Mouse (Mus musculus) olfactory bulb, adult 2 months (tissue): ENCODE results near the gene H2al1g.
"Not testable (repeated sequence)": the region's sequence is repeated elsewhere in the genome, so short reads cannot be mapped to it uniquely, and the experiment has no call there.

ENCODE experiments used
- CTCF ChIP-seq: fragments of 200-500 bp; IDR thresholded peaks from 2 replicates; pipeline ENCODE4 v1.5.1; 2012; ENCODE audit warnings: low read depth, mild to moderate bottlenecking, low read length, moderate library complexity; ENCODE audit not compliant: insufficient read depth
- POLR2A ChIP-seq: fragments of 200-500 bp; IDR thresholded peaks from 2 replicates; pipeline ENCODE4 v1.6.1; 2012; ENCODE audit warnings: mild to moderate bottlenecking, low read depth, low read length, moderate library complexity; ENCODE audit not compliant: insufficient read depth

DNA sequence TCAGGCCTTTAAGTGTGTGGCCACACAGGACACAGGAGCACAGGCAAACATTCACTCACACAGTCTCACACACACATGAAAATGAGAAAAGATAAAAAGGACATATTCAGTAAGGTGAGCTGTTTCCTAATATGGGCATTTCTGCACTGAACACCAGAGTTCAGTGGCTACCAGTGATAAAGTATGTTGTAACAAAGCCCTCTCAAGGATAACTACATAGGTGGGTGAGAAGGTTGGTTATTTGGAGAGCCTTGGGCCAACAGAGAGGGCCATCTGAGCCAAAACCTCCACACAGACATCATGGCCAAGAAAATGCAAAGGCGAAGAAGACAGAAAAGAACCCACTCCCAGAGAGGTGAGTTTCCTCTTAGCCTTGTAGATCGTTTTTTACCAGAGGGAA, 9.5 kb downstream of the H2al1g start, which contains the start of gene H2al1j:
- not testable (repeated sequence) for TF ChIP-seq CTCF, POLR2A
